Mouse (Mus musculus): ENCODE measurements around the gene Mybbp1a. TPM values are rescaled to one million over a fixed set of nuclear protein-coding genes. Genes with fewer than 3 reads are reported as not detected.
A peak's percentile ranks its signal among the peaks of the same experiment; 100 is the strongest.

Gene Mybbp1a
- polyA plus RNA-seq, 1 experiment from 2014 or later = 82.1 TPM

- no peak overlapping the region for H3K4me2 ChIP-seq (ENCODE audit: low read length)
- H3K27me3 ChIP-seq (replicated peaks; ENCODE audit: control insufficient read depth, insufficient read depth, low read length) = no peaks in the 10 kb centered on the region
- no peak for DNase-seq (ENCODE audit: low spot score)
- no peak overlapping the region for H3K4me3 ChIP-seq (ENCODE audit: low read depth, low read length)
- H3K4me1 ChIP-seq (ENCODE audit: control insufficient read depth, insufficient read depth, low read length) = no peaks in the 10 kb centered on the region
- no peaks in the 10 kb centered on the region for H3K36me3 ChIP-seq (ENCODE audit: control insufficient read depth, insufficient read depth, low read length)
- H3K27ac ChIP-seq (ENCODE audit: low read depth, low read length) = no peak overlapping the region
- H3K9me3 ChIP-seq (replicated peaks; ENCODE audit: control insufficient read depth, low read length) = no peaks in the 10 kb centered on the region
- no peak for ATAC-seq
- H3K9ac ChIP-seq (ENCODE audit: low read length) = no peak overlapping the region
- 78% methylated on average over 7 of the region's 7 CpGs for WGBS
These were observed 35.0 kb downstream of the Mybbp1a start for GRCm38 (mm10) chr11:72476074-72476625.

- no peak for DNase-seq (ENCODE audit: low spot score)
- H3K4me2 ChIP-seq (ENCODE audit: low read length) = no peak overlapping the region
- no peak overlapping the region for H3K4me3 ChIP-seq (ENCODE audit: low read depth, low read length)
- no peaks in the 10 kb centered on the region for H3K27me3 ChIP-seq (replicated peaks; ENCODE audit: control insufficient read depth, insufficient read depth, low read length)
- H3K9me3 ChIP-seq (replicated peaks; ENCODE audit: control insufficient read depth, low read length) = no peaks in the 10 kb centered on the region
- WGBS = 49% methylated on average over 5 of the region's 5 CpGs
- no peak for ATAC-seq
- no peaks in the 10 kb centered on the region for H3K4me1 ChIP-seq (ENCODE audit: control insufficient read depth, insufficient read depth, low read length)
- no peak overlapping the region for H3K9ac ChIP-seq (ENCODE audit: low read length)
- no peak overlapping the region for H3K27ac ChIP-seq (ENCODE audit: low read depth, low read length)
- no peaks in the 10 kb centered on the region for H3K36me3 ChIP-seq (ENCODE audit: control insufficient read depth, insufficient read depth, low read length)
These were observed 36.0 kb downstream of the Mybbp1a start for GRCm38 (mm10) chr11:72477182-72477581.

GRCm38 (mm10) chr11:72477653-72478052 lies 36.5 kb downstream of the Mybbp1a start:
- Histone ChIP-seq H3K4me3 (ENCODE audit: low read depth, low read length) (no peak overlapping the region), H3K9me3 (replicated peaks; ENCODE audit: control insufficient read depth, low read length) (no peaks in the 10 kb centered on the region), H3K27ac (ENCODE audit: low read depth, low read length) (no peak overlapping the region), H3K36me3 (ENCODE audit: control insufficient read depth, insufficient read depth, low read length) (no peaks in the 10 kb centered on the region), H3K4me2 (ENCODE audit: low read length) (no peak overlapping the region), H3K4me1 (ENCODE audit: control insufficient read depth, insufficient read depth, low read length) (no peaks in the 10 kb centered on the region), H3K9ac (ENCODE audit: low read length) (no peak overlapping the region), H3K27me3 (replicated peaks; ENCODE audit: control insufficient read depth, insufficient read depth, low read length) (no peaks in the 10 kb centered on the region)
- DNase-seq (ENCODE audit: low spot score) = no peak
- no peak for ATAC-seq
- WGBS = 81% methylated on average over 1 of the region's 1 CpGs

GRCm38 (mm10) chr11:72478228-72478627 lies 37.1 kb downstream of the Mybbp1a start:
- Histone ChIP-seq H3K4me1 (ENCODE audit: control insufficient read depth, insufficient read depth, low read length) (no peaks in the 10 kb centered on the region), H3K36me3 (ENCODE audit: control insufficient read depth, insufficient read depth, low read length) (no peaks in the 10 kb centered on the region), H3K4me2 (ENCODE audit: low read length) (no peak overlapping the region), H3K9ac (ENCODE audit: low read length) (no peak overlapping the region), H3K27me3 (replicated peaks; ENCODE audit: control insufficient read depth, insufficient read depth, low read length) (no peaks in the 10 kb centered on the region), H3K4me3 (ENCODE audit: low read depth, low read length) (no peak overlapping the region), H3K27ac (ENCODE audit: low read depth, low read length) (no peak overlapping the region), H3K9me3 (replicated peaks; ENCODE audit: control insufficient read depth, low read length) (no peaks in the 10 kb centered on the region)
- 82% methylated on average over 6 of the region's 6 CpGs for WGBS
- DNase-seq (ENCODE audit: low spot score) (no peak), ATAC-seq (no peak)

- H3K27ac ChIP-seq (ENCODE audit: low read depth, low read length) = no peak overlapping the region
- H3K36me3 ChIP-seq (ENCODE audit: control insufficient read depth, insufficient read depth, low read length) = no peaks in the 10 kb centered on the region
- H3K4me1 ChIP-seq (ENCODE audit: control insufficient read depth, insufficient read depth, low read length) = peaks cover under 1% of the 10 kb centered on the region; the same call in 1 of the 2 replicates
- ATAC-seq (no peak), DNase-seq (ENCODE audit: low spot score) (no peak)
- 95% methylated on average over 2 of the region's 2 CpGs for WGBS
- no peak overlapping the region for H3K4me2 ChIP-seq (ENCODE audit: low read length)
- no peak overlapping the region for H3K9ac ChIP-seq (ENCODE audit: low read length)
- no peak overlapping the region for H3K4me3 ChIP-seq (ENCODE audit: low read depth, low read length)
- no peaks in the 10 kb centered on the region for H3K9me3 ChIP-seq (replicated peaks; ENCODE audit: control insufficient read depth, low read length)
- no peaks in the 10 kb centered on the region for H3K27me3 ChIP-seq (replicated peaks; ENCODE audit: control insufficient read depth, insufficient read depth, low read length)
These were observed 38.3 kb downstream of the Mybbp1a start for GRCm38 (mm10) chr11:72479499-72479898.

- ATAC-seq (no peak), DNase-seq (ENCODE audit: low spot score) (no peak)
- H3K27me3 ChIP-seq (replicated peaks; ENCODE audit: control insufficient read depth, insufficient read depth, low read length) = no peaks in the 10 kb centered on the region
- no peak overlapping the region for H3K4me2 ChIP-seq (ENCODE audit: low read length)
- no peak overlapping the region for H3K4me3 ChIP-seq (ENCODE audit: low read depth, low read length)
- 79% methylated on average over 5 of the region's 5 CpGs for WGBS
- no peaks in the 10 kb centered on the region for H3K9me3 ChIP-seq (replicated peaks; ENCODE audit: control insufficient read depth, low read length)
- H3K27ac ChIP-seq (ENCODE audit: low read depth, low read length) = no peak overlapping the region
- peaks cover 9% of the 10 kb centered on the region for H3K4me1 ChIP-seq (ENCODE audit: control insufficient read depth, insufficient read depth, low read length)
- no peak overlapping the region for H3K9ac ChIP-seq (ENCODE audit: low read length)
- H3K36me3 ChIP-seq (ENCODE audit: control insufficient read depth, insufficient read depth, low read length) = no peaks in the 10 kb centered on the region
These were observed 40.2 kb downstream of the Mybbp1a start for GRCm38 (mm10) chr11:72481313-72481712.

- peaks cover 9% of the 10 kb centered on the region for H3K4me1 ChIP-seq (ENCODE audit: control insufficient read depth, insufficient read depth, low read length)
- ATAC-seq (no peak), DNase-seq (ENCODE audit: low spot score) (no peak)
- no peak overlapping the region for H3K4me2 ChIP-seq (ENCODE audit: low read length)
- no peaks in the 10 kb centered on the region for H3K36me3 ChIP-seq (ENCODE audit: control insufficient read depth, insufficient read depth, low read length)
- H3K4me3 ChIP-seq (ENCODE audit: low read depth, low read length) = no peak overlapping the region
- WGBS = 85% methylated on average over 4 of the region's 4 CpGs
- no peaks in the 10 kb centered on the region for H3K9me3 ChIP-seq (replicated peaks; ENCODE audit: control insufficient read depth, low read length)
- H3K27ac ChIP-seq (ENCODE audit: low read depth, low read length) = no peak overlapping the region
- H3K27me3 ChIP-seq (replicated peaks; ENCODE audit: control insufficient read depth, insufficient read depth, low read length) = no peaks in the 10 kb centered on the region
- no peak overlapping the region for H3K9ac ChIP-seq (ENCODE audit: low read length)
These were observed 40.8 kb downstream of the Mybbp1a start for GRCm38 (mm10) chr11:72481952-72482351.

GRCm38 (mm10) chr11:72484549-72484948 lies 43.4 kb downstream of the Mybbp1a start:
- H3K4me3 ChIP-seq (ENCODE audit: low read depth, low read length) = no peak overlapping the region

GRCm38 (mm10) chr11:72485157-72485556 lies 44.0 kb downstream of the Mybbp1a start:
- Histone ChIP-seq H3K4me1 (ENCODE audit: control insufficient read depth, insufficient read depth, low read length) (peaks cover 9% of the 10 kb centered on the region), H3K27me3 (replicated peaks; ENCODE audit: control insufficient read depth, insufficient read depth, low read length) (no peaks in the 10 kb centered on the region; the same call in 1 of the 2 replicates), H3K36me3 (ENCODE audit: control insufficient read depth, insufficient read depth, low read length) (no peaks in the 10 kb centered on the region), H3K27ac (ENCODE audit: low read depth, low read length) (peak overlapping the region; percentile 44; the same call in 1 of the 2 replicates), H3K4me2 (ENCODE audit: low read length) (no peak overlapping the region), H3K9me3 (replicated peaks; ENCODE audit: control insufficient read depth, low read length) (no peaks in the 10 kb centered on the region), H3K4me3 (ENCODE audit: low read depth, low read length) (no peak overlapping the region), H3K9ac (ENCODE audit: low read length) (no peak overlapping the region)
- peak; percentile 77 for DNase-seq (ENCODE audit: low spot score)
- 40% methylated on average over 5 of the region's 5 CpGs for WGBS
- no peak for ATAC-seq

More at GRCm38 (mm10) chr11:72484549-72484948, 43.4 kb downstream of the Mybbp1a start:
- ATAC-seq = no peak
- H3K36me3 ChIP-seq (ENCODE audit: control insufficient read depth, insufficient read depth, low read length) = no peaks in the 10 kb centered on the region
- 82% methylated on average over 6 of the region's 6 CpGs for WGBS
- 0 out of 2 replicates have a peak overlapping the region, but pooled peaks have one; percentile 44 for H3K27ac ChIP-seq (ENCODE audit: low read depth, low read length)
- H3K9ac ChIP-seq (ENCODE audit: low read length) = no peak overlapping the region
- peaks cover 9% of the 10 kb centered on the region for H3K4me1 ChIP-seq (ENCODE audit: control insufficient read depth, insufficient read depth, low read length)
- DNase-seq (ENCODE audit: low spot score) = no peak
- H3K9me3 ChIP-seq (replicated peaks; ENCODE audit: control insufficient read depth, low read length) = no peaks in the 10 kb centered on the region
- no peaks in the 10 kb centered on the region; the same call in 1 of the 2 replicates for H3K27me3 ChIP-seq (replicated peaks; ENCODE audit: control insufficient read depth, insufficient read depth, low read length)
- H3K4me2 ChIP-seq (ENCODE audit: low read length) = no peak overlapping the region

Data from forebrain, embryonic 14.5 days (tissue).